Mouse (Mus musculus): ENCODE results near the gene Nox3. TPM values are rescaled to one million over a fixed set of nuclear protein-coding genes. Genes with fewer than 3 reads are reported as not detected.
A peak's percentile ranks its signal among the peaks of the same experiment; 100 is the strongest.

The Nox3 gene
- polyA plus RNA-seq, 1 experiment from 2014 or later: not detected

- H3K4me1 ChIP-seq: no peaks in the 10 kb centered on the region
- H3K9ac ChIP-seq: no peak overlapping the region
- no peaks in the 10 kb centered on the region for H3K27me3 ChIP-seq
- H3K4me2 ChIP-seq: no peak overlapping the region
- H3K27ac ChIP-seq: no peak overlapping the region
- 85% methylated on average over 5 of the region's 5 CpGs for WGBS
- no peak overlapping the region for H3K4me3 ChIP-seq
- no peaks in the 10 kb centered on the region for H3K9me3 ChIP-seq (replicated peaks)
- ATAC-seq: no peak
- no peaks in the 10 kb centered on the region for H3K36me3 ChIP-seq (ENCODE audit: poor library complexity, severe bottlenecking)
Observed at GRCm38 (mm10) chr17:3659497-3659896, 36.6 kb downstream of the Nox3 start.

DNA sequence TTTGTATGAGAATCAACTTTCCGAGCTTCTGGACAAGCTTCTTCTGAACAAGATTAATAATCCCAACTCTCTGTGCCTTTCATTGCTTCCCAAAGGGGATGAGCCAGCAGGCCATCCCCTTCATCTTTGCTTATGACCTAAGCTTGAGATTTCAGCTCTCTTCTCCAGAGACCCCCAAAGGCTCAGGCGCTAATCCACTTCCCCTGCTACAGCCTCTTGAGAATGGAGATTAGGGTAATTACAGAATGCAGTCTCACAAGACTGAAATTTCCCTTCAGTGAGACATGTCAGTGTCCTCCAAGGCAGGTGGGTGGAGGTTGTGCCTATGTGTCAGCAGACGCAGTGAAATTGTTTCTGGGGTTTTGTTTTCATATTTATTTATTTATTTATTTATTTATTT lies 45.7 kb downstream of the Nox3 start:
- no peak overlapping the region for H3K27ac ChIP-seq
- H3K4me3 ChIP-seq: no peak overlapping the region
- H3K9me3 ChIP-seq (replicated peaks): no peaks in the 10 kb centered on the region
- no peaks in the 10 kb centered on the region for H3K36me3 ChIP-seq (ENCODE audit: poor library complexity, severe bottlenecking)
- H3K4me1 ChIP-seq: peaks cover 13% of the 10 kb centered on the region; the same call in 1 of the 2 replicates
- WGBS: 14% methylated on average over 3 of the region's 3 CpGs
- no peak for ATAC-seq
- H3K27me3 ChIP-seq: no peaks in the 10 kb centered on the region
- no peak overlapping the region for H3K4me2 ChIP-seq
- no peak overlapping the region for H3K9ac ChIP-seq

- Histone ChIP-seq H3K36me3 (ENCODE audit: poor library complexity, severe bottlenecking) (no peaks in the 10 kb centered on the region), H3K9me3 (replicated peaks) (no peaks in the 10 kb centered on the region), H3K27me3 (peaks cover 5% of the 10 kb centered on the region; the same call in 1 of the 2 replicates), H3K4me1 (peaks cover 11% of the 10 kb centered on the region), H3K4me3 (no peak overlapping the region), H3K9ac (no peak overlapping the region), H3K27ac (no peak overlapping the region), H3K4me2 (no peak overlapping the region)
- 92% methylated on average over 2 of the region's 2 CpGs for WGBS
- ATAC-seq: no peak
Observed at GRCm38 (mm10) chr17:3643582-3643981, 52.5 kb downstream of the Nox3 start.

DNA sequence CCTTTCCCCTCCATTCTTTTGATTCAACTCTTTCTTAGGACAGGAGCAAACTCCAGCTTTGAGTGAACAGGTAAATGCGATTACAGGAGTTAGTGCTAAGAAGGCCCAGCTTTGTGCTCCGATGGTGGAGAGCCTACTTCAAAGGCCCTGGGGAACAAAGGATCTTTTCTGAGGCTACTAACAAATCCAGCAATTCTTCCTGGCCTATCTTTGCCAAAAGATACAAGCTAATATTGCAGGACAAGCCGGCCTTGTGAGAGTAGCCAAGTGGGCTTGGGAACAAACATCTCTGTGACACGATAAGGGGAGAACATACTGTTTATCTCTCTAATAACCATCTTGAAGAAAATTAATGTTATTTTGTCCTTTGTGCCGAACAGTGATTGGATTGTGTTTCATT lies 54.6 kb downstream of the Nox3 start:
- H3K4me3 ChIP-seq: no peak overlapping the region
- WGBS: 17% methylated on average over 5 of the region's 5 CpGs
- no peaks in the 10 kb centered on the region for H3K36me3 ChIP-seq (ENCODE audit: poor library complexity, severe bottlenecking)
- H3K27ac ChIP-seq: no peak overlapping the region; the same call in 1 of the 2 replicates
- no peak for ATAC-seq
- peaks cover 11% of the 10 kb centered on the region for H3K4me1 ChIP-seq
- H3K9ac ChIP-seq: no peak overlapping the region
- no peak overlapping the region for H3K4me2 ChIP-seq
- H3K9me3 ChIP-seq (replicated peaks): no peaks in the 10 kb centered on the region
- H3K27me3 ChIP-seq: peaks cover 5% of the 10 kb centered on the region; the same call in 1 of the 2 replicates

- H3K9ac ChIP-seq: no peak overlapping the region
- peaks cover 5% of the 10 kb centered on the region; the same call in 1 of the 2 replicates for H3K27me3 ChIP-seq
- ATAC-seq: no peak
- no peaks in the 10 kb centered on the region for H3K36me3 ChIP-seq (ENCODE audit: poor library complexity, severe bottlenecking)
- no peak overlapping the region for H3K4me3 ChIP-seq
- no peaks in the 10 kb centered on the region for H3K9me3 ChIP-seq (replicated peaks)
- H3K4me2 ChIP-seq: no peak overlapping the region
- WGBS: 48% methylated on average over 3 of the region's 3 CpGs
- peaks cover 11% of the 10 kb centered on the region for H3K4me1 ChIP-seq
- no peak overlapping the region for H3K27ac ChIP-seq
Observed at GRCm38 (mm10) chr17:3638757-3639156, 57.3 kb downstream of the Nox3 start.

DNA sequence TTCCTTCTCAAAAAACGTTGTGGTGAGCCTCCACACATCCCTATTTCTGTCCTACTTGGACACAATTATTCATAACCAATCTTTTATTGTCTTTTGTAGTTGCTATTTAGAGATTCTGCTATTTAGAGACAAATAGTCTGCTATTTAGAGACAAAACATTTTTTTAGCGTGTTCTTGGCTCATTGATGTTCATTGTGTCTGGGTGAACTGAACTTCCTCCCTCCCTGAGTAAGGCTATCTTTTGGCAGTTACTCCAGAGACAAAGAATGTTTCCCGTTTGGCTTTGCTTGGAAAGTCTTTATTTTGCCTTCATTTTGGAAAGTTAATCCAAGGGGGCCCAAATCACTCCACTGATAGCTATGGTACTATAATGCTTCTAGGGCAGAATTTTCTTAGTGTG lies 63.6 kb downstream of the Nox3 start:
- no peak for ATAC-seq
- H3K9ac ChIP-seq: no peak overlapping the region
- no peaks in the 10 kb centered on the region for H3K27me3 ChIP-seq
- H3K27ac ChIP-seq: no peak overlapping the region
- no peaks in the 10 kb centered on the region for H3K36me3 ChIP-seq (ENCODE audit: poor library complexity, severe bottlenecking)
- no peaks in the 10 kb centered on the region for H3K4me1 ChIP-seq
- 71% methylated on average over 3 of the region's 3 CpGs for WGBS
- H3K4me2 ChIP-seq: no peak overlapping the region
- H3K4me3 ChIP-seq: no peak overlapping the region
- H3K9me3 ChIP-seq (replicated peaks): no peaks in the 10 kb centered on the region

DNA sequence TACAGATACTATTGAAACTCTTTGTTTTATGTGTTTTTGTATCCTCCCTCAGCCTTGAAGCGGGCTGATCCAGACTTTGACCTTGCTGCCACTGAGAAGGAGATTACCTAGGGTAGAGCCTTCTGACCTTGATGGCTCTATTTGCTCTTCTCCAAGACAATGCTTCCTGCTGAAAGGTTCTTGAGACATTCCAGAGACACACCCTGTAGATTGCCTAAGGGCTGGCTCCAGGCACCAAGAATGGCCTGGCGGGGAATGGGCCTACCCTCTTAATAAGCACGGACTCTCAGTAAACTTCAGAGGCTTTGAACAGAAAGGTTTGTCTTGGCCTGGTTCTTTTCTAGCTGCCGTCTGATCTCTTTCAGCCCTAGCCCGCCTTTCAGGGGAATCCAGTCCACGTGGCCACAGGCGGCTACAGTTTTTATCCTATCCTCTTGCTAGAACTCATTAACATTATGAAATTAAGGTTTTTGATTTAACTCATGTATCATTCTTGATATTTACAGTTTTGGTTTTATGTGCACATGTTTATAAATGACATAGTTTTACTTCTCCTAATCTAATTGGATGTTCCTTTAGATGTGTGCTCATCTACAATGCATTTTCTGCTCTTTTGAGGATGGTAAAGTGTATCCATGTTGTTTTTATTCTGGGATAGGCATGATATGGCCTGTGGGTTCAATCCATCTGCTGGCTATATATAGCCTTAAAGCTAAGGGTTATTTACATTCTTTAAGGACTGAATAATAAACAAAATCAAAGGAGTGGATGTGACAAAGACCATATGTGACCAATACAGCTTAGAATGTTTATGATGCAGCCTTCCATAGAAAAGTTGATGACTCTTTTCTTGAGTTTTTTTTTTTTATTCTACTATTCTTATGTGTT lies 79.5 kb downstream of the Nox3 start:
- 67% methylated on average over 7 of the region's 7 CpGs for WGBS
- H3K27me3 ChIP-seq: no peaks in the 10 kb centered on the region
- no peaks in the 10 kb centered on the region for H3K9me3 ChIP-seq (replicated peaks)
- H3K4me2 ChIP-seq: no peak overlapping the region
- no peak overlapping the region for H3K4me3 ChIP-seq
- peaks cover 4% of the 10 kb centered on the region for H3K4me1 ChIP-seq
- no peak for ATAC-seq
- no peak overlapping the region for H3K9ac ChIP-seq
- no peaks in the 10 kb centered on the region for H3K36me3 ChIP-seq (ENCODE audit: poor library complexity, severe bottlenecking)
- H3K27ac ChIP-seq: no peak overlapping the region

GRCm38 (mm10) chr17:3615553-3615952 lies 80.5 kb downstream of the Nox3 start:
- ATAC-seq: no peak
- Histone ChIP-seq H3K4me2 (no peak overlapping the region), H3K36me3 (ENCODE audit: poor library complexity, severe bottlenecking) (no peaks in the 10 kb centered on the region)

GRCm38 (mm10) chr17:3611781-3612075 lies 84.3 kb downstream of the Nox3 start:
- Histone ChIP-seq H3K4me1 (peaks cover 16% of the 10 kb centered on the region), H3K27me3 (no peaks in the 10 kb centered on the region), H3K27ac (peak overlapping the region; percentile 81), H3K4me3 (no peak overlapping the region), H3K9me3 (replicated peaks) (no peaks in the 10 kb centered on the region), H3K36me3 (ENCODE audit: poor library complexity, severe bottlenecking) (no peaks in the 10 kb centered on the region), H3K4me2 (peak overlapping the region; percentile 64), H3K9ac (peak overlapping the region; percentile 60; the same call in 1 of the 2 replicates)
- peak; percentile 36; the same call in 1 of the 2 replicates for ATAC-seq
- WGBS: 85% methylated on average over 5 of the region's 5 CpGs

More at GRCm38 (mm10) chr17:3615553-3615952, 80.5 kb downstream of the Nox3 start:
- Histone ChIP-seq H3K27me3 (no peaks in the 10 kb centered on the region), H3K27ac (no peak overlapping the region), H3K9ac (no peak overlapping the region), H3K9me3 (replicated peaks) (no peaks in the 10 kb centered on the region), H3K4me1 (peaks cover 11% of the 10 kb centered on the region), H3K4me3 (no peak overlapping the region)
- 86% methylated on average over 1 of the region's 1 CpGs for WGBS

DNA sequence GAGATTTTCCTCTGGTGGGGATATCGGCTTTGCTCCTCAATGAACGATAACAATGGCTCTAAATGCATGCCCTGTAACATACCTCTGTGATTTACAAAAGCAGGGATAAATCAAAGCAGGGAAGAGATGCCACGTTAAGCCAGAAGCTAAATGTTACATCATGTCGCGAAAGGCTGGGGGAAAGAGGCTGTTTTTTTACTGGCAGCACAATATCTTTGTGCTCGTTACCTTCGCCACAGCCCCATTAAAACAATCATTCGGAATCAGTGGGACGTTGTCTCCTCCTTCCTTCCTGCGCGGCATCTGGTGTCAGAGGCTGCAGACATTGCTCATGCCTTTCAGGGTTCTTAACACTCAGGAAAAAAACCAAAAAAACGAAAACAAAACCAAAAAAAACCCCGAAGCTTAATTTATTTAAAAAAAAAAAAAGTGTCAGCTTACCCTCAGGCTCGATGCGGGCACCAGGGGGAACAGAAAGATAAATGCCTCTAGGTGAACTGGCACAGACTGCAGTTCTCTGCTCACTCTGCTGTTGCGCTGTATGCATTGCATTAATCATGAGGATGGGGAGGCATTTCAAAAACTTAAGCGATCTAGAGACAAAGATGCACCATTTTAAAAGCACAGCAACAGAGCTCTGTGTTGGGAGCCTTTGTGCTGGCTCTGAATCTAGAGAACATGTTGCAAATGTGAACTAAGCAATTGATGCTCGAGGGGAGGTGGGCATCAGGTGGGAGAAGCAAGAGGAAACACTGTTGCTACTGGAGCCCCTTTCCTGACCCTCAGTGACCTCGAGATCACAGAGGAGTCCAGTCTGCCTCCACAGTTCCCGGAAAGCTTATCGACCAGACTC lies 84.9 kb downstream of the Nox3 start:
- peaks cover 16% of the 10 kb centered on the region for H3K4me1 ChIP-seq
- no peaks in the 10 kb centered on the region for H3K36me3 ChIP-seq (ENCODE audit: poor library complexity, severe bottlenecking)
- peak overlapping the region; percentile 64 for H3K4me2 ChIP-seq
- 11% methylated on average over 21 of the region's 21 CpGs for WGBS
- no peaks in the 10 kb centered on the region for H3K9me3 ChIP-seq (replicated peaks)
- peak overlapping the region; percentile 37 for H3K4me3 ChIP-seq
- peak; percentile 87 for ATAC-seq
- H3K9ac ChIP-seq: peak overlapping the region; percentile 60
- H3K27me3 ChIP-seq: no peaks in the 10 kb centered on the region
- H3K27ac ChIP-seq: peak overlapping the region; percentile 81

DNA sequence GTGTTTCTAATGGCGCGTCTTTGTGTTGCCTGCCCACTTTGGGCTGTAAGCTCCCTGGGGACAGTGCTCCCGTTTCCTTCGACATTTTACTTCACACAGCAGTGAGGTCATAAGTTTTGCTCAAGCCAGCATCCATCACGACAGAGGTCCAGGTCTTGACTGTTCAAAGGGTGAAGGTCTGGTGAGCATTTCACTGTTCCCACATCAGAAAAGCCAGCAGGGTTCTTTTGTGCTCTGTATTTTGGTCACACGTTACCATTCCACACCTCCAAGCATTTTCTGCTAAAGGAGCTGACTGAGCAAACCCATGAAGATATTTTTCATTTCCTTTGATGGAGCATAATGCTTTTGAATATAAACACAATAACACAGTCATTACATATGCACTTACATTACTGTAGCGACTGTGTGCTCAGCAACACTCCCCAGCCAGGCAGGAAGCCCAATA lies 85.7 kb downstream of the Nox3 start:
- peak overlapping the region; percentile 81; the same call in 1 of the 2 replicates for H3K27ac ChIP-seq
- ATAC-seq: peak; percentile 52
- H3K4me1 ChIP-seq: peaks cover 16% of the 10 kb centered on the region
- H3K9me3 ChIP-seq (replicated peaks): no peaks in the 10 kb centered on the region
- H3K4me3 ChIP-seq: peak overlapping the region; percentile 8; the same call in 1 of the 2 replicates
- WGBS: 44% methylated on average over 7 of the region's 7 CpGs
- H3K27me3 ChIP-seq: no peaks in the 10 kb centered on the region
- H3K4me2 ChIP-seq: peak overlapping the region; percentile 64
- H3K9ac ChIP-seq: no peak overlapping the region
- no peaks in the 10 kb centered on the region for H3K36me3 ChIP-seq (ENCODE audit: poor library complexity, severe bottlenecking)

Data from forebrain, embryonic 13.5 days (tissue).